Mouse (Mus musculus): ENCODE data around the gene Mosmo. TPM values are rescaled to one million over a fixed set of nuclear protein-coding genes. Genes with fewer than 3 reads are reported as not detected.

Gene Mosmo
- total and polyA plus RNA-seq, 3 experiments: 30.4 to 127 (median 44.5) TPM

DNA sequence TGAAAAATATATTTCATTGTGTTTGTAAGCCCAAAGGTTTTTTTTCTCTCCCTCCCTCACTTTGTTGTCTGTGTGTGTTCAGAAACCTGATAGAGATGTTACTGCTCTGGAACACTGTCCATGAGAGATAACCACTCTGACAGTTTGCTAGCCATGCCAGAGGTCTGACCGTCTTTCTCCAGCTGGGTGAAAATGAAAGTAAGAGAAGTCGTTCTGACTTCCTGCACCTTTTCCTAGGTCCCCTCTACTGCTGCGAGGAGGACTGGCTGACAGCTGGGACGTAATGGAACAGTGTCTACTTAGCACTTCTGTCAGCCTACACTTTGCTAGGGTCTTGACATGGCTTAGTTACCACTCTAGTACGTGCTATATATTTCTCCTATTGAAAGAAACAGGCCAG is 52.2 kb downstream of the Mosmo start:
- ATAC-seq (ENCODE audit: extremely low read depth, insufficient number of reproducible peaks, low FRiP score, poor library complexity, severe bottlenecking) (peak; percentile 62), DNase-seq (ENCODE audit: low spot score) (peak; percentile 43)
- Histone ChIP-seq H3K36me3 (replicated peaks) (peaks cover 56% of the 10 kb centered on the region), H3K4me1 (ENCODE audit: insufficient read depth, low read depth, low read length) (peaks cover 40% of the 10 kb centered on the region), H3K9me3 (replicated peaks) (no peaks in the 10 kb centered on the region), H3K27me3 (ENCODE audit: insufficient read depth, low read length) (no peaks in the 10 kb centered on the region), H3K4me3 (ENCODE audit: low read depth, low read length) (peak overlapping the region; percentile 60; the same call in 1 of the 2 replicates)
- TF ChIP-seq CTCF (IDR thresholded peaks at IDR 0.05; ENCODE audit: low read depth, low read length): no peak
- TF ChIP-seq GATA1 (IDR thresholded peaks at IDR 0.05; ENCODE audit: borderline replicate concordance, low read length): no peak
- no peak for TF ChIP-seq POLR2AphosphoS5 (IDR thresholded peaks at IDR 0.05; ENCODE audit: insufficient replicate concordance, low read depth, low read length)
- TF ChIP-seq TAL1 (conservative IDR thresholded peaks at IDR 0.05; ENCODE audit: low read depth, low read length): peak; percentile 39; the same call in 1 of the 2 replicates

DNA sequence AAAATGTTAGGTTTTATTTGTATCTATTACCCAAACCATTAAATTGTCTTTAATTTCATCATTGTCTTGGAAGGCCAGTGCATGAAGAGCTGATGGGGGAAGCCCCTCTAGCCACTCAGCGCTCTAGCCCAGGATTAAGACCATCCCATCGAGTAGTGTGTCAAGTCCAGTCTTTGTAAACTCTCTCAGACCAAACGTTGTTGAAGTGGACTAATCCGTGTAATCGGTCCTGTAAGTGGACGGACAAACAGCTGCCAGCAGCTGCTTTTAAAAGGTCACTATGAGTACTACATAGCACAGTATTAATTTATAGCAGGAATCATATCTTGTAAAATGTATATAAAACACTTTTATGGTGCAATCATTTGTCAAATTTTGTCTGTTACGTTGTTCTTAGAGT is 55.5 kb downstream of the Mosmo start:
- Histone ChIP-seq H3K9me3 (replicated peaks) (no peaks in the 10 kb centered on the region), H3K4me3 (ENCODE audit: low read depth, low read length) (no peak overlapping the region), H3K36me3 (replicated peaks) (peaks cover 53% of the 10 kb centered on the region), H3K27me3 (ENCODE audit: insufficient read depth, low read length) (no peaks in the 10 kb centered on the region), H3K4me1 (ENCODE audit: insufficient read depth, low read depth, low read length) (peaks cover 19% of the 10 kb centered on the region)
- DNase-seq (ENCODE audit: low spot score) (no peak), ATAC-seq (ENCODE audit: extremely low read depth, insufficient number of reproducible peaks, low FRiP score, poor library complexity, severe bottlenecking) (no peak)
- TF ChIP-seq CTCF (IDR thresholded peaks at IDR 0.05; ENCODE audit: low read depth, low read length): no peak
- TF ChIP-seq POLR2AphosphoS5 (IDR thresholded peaks at IDR 0.05; ENCODE audit: insufficient replicate concordance, low read depth, low read length): no peak
- TF ChIP-seq GATA1 (IDR thresholded peaks at IDR 0.05; ENCODE audit: borderline replicate concordance, low read length): no peak
- no peak for TF ChIP-seq GATA2 (IDR thresholded peaks at IDR 0.05; ENCODE audit: borderline replicate concordance, low read depth, low read length)
- no peak for TF ChIP-seq TAL1 (conservative IDR thresholded peaks at IDR 0.05; ENCODE audit: low read depth, low read length)

DNA sequence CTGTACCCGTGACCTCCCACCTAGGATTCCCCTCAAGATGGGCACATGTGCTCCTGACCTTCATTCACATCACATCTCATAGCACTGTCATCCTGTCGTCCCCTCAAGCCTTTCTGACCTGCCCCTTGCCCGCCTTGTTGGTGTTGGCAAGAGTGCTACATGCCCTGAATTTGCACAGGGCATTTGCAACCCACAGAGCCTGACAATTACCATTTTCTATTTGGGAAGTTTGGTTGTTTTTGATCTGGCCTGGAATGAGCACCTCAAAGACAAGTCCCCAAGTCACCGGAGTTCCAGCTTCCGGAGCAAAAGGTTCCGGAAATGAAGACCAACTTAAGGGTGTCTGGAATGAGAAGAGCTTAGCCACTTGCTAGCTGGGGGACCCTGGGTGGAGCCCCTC is 61.6 kb downstream of the Mosmo start, which contains the start of gene Vwa3a:
TSS of gene Vwa3a (plus strand) at position 301 of the 400 bp plus-strand sequence.
- peaks cover 21% of the 10 kb centered on the region for H3K36me3 ChIP-seq (replicated peaks)
- no peak for ATAC-seq (ENCODE audit: extremely low read depth, insufficient number of reproducible peaks, low FRiP score, poor library complexity, severe bottlenecking)
- no peak for DNase-seq (ENCODE audit: low spot score)
- H3K4me1 ChIP-seq (ENCODE audit: insufficient read depth, low read depth, low read length): no peaks in the 10 kb centered on the region; the same call in 1 of the 2 replicates
- H3K9me3 ChIP-seq (replicated peaks): no peaks in the 10 kb centered on the region
- no peak within 1 kb of the TSS for H3K4me3 ChIP-seq (ENCODE audit: low read depth, low read length)
- TF ChIP-seq CTCF (IDR thresholded peaks at IDR 0.05; ENCODE audit: low read depth, low read length) (no peak), TAL1 (conservative IDR thresholded peaks at IDR 0.05; ENCODE audit: low read depth, low read length) (no peak), POLR2AphosphoS5 (IDR thresholded peaks at IDR 0.05; ENCODE audit: insufficient replicate concordance, low read depth, low read length) (no peak), GATA1 (IDR thresholded peaks at IDR 0.05; ENCODE audit: borderline replicate concordance, low read length) (no peak), GATA2 (IDR thresholded peaks at IDR 0.05; ENCODE audit: borderline replicate concordance, low read depth, low read length) (no peak)
- H3K27me3 ChIP-seq (ENCODE audit: insufficient read depth, low read length): peaks cover 25% of the 10 kb centered on the region

DNA sequence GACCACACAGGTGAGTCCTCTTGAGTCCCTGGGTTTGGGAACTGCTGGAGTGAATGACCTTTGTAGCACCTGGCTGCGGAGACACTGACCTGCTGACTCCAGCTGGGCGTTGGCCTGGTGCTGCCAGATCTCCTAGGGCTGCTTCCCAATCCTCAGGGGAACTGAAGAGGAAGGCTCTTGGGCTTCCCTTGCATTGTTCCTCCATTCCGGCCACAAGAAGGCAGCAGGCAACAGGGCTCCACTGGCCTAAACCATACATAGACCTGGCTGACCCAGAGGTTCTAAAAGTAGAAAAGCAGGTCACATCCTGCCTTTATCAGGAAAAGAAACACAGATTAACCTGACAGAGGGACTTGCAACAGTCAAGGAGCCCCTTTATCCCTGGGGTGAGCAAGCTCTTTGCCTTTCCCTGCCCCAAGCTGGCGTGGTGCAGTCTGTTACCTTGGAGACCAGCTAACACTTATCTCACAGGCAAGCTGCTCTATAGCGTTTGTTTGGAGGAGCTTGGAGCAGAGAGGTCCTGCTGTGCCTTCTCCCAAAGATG is 62.2 kb downstream of the Mosmo start:
- H3K9me3 ChIP-seq (replicated peaks): no peaks in the 10 kb centered on the region
- ATAC-seq (ENCODE audit: extremely low read depth, insufficient number of reproducible peaks, low FRiP score, poor library complexity, severe bottlenecking): no peak
- DNase-seq (ENCODE audit: low spot score): no peak
- TF ChIP-seq POLR2AphosphoS5 (IDR thresholded peaks at IDR 0.05; ENCODE audit: insufficient replicate concordance, low read depth, low read length): no peak
- no peak for TF ChIP-seq GATA2 (IDR thresholded peaks at IDR 0.05; ENCODE audit: borderline replicate concordance, low read depth, low read length)
- no peak for TF ChIP-seq CTCF (IDR thresholded peaks at IDR 0.05; ENCODE audit: low read depth, low read length)
- no peak for TF ChIP-seq GATA1 (IDR thresholded peaks at IDR 0.05; ENCODE audit: borderline replicate concordance, low read length)
- no peak for TF ChIP-seq TAL1 (conservative IDR thresholded peaks at IDR 0.05; ENCODE audit: low read depth, low read length)
- peaks cover 16% of the 10 kb centered on the region for H3K36me3 ChIP-seq (replicated peaks)
- peaks cover 31% of the 10 kb centered on the region for H3K27me3 ChIP-seq (ENCODE audit: insufficient read depth, low read length)
- no peak overlapping the region for H3K4me3 ChIP-seq (ENCODE audit: low read depth, low read length)
- no peaks in the 10 kb centered on the region; the same call in 1 of the 2 replicates for H3K4me1 ChIP-seq (ENCODE audit: insufficient read depth, low read depth, low read length)

DNA sequence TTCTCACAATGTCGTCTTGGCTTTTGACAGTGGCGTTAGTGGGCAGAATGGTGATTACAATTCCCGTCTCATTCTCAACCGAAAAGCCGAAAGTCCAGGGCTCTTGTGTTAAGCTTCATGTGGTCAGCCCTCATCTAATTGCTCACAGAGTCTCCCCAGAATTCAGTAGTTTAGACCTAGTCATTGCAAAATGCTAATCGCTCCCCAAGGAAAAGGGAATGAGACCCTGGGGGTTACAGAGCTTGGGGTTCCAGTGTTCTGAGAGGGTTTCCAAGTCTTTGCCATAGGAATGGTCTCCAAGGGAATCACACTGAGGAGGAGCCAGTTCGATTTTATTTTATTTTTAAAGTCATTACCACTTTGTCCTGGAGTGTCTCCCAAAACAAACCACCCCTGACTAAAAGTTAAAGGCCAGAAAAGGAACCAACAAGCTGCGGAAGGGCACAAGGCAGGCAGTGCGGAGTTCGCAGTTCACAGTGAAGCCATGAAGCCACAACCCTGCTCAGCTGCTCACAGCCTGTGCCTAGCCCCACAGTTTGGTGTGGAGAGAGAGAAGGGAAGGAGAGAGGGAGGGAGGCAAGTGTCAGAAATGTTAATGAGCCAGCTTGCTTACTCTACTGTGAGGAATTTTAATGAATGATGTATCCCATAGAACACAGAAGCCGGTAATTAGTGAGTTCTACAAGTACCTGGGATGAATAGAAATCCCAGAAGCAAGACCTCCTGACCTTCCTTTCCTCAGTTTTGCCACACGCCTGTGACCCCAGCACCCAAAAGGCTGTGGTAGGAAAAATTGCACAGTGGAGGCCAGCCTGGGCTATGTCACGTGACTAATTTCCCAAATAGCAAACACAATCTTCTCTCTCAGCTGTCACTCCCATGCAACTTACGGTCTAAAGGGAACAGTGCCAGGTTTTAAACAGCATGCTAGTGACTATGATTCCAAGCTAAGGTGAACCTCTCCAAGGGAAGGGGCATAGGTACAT is 66.2 kb downstream of the Mosmo start:
- Histone ChIP-seq H3K36me3 (replicated peaks) (no peaks in the 10 kb centered on the region), H3K9me3 (replicated peaks) (no peaks in the 10 kb centered on the region), H3K4me3 (ENCODE audit: low read depth, low read length) (no peak overlapping the region), H3K4me1 (ENCODE audit: insufficient read depth, low read depth, low read length) (no peaks in the 10 kb centered on the region; the same call in 1 of the 2 replicates), H3K27me3 (ENCODE audit: insufficient read depth, low read length) (peaks cover 57% of the 10 kb centered on the region)
- ATAC-seq (ENCODE audit: extremely low read depth, insufficient number of reproducible peaks, low FRiP score, poor library complexity, severe bottlenecking) (no peak), DNase-seq (ENCODE audit: low spot score) (no peak)
- no peak for TF ChIP-seq POLR2AphosphoS5 (IDR thresholded peaks at IDR 0.05; ENCODE audit: insufficient replicate concordance, low read depth, low read length)
- no peak for TF ChIP-seq CTCF (IDR thresholded peaks at IDR 0.05; ENCODE audit: low read depth, low read length)
- no peak for TF ChIP-seq TAL1 (conservative IDR thresholded peaks at IDR 0.05; ENCODE audit: low read depth, low read length)
- no peak for TF ChIP-seq GATA2 (IDR thresholded peaks at IDR 0.05; ENCODE audit: borderline replicate concordance, low read depth, low read length)
- no peak for TF ChIP-seq GATA1 (IDR thresholded peaks at IDR 0.05; ENCODE audit: borderline replicate concordance, low read length)

DNA sequence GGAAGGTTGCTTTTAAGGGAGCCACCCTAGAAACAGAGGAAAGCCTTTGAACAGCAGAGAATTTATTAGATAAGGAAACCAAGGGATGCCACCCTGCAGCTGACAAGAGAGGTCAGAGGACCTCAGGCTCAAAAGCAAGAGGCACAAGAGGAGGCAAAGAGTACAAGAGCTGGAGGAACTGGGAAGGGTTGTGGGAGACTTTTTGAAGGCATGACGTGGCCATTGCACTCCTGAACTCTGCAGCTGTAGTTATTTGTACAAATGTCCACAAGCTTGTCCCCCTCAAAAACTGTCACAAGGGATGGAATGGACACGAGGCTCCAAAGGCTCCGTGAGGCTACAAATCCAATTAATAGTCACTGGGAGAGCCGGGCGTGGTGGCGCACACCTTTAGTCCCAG is 67.2 kb downstream of the Mosmo start:
- Histone ChIP-seq H3K27me3 (ENCODE audit: insufficient read depth, low read length) (peaks cover 59% of the 10 kb centered on the region), H3K36me3 (replicated peaks) (no peaks in the 10 kb centered on the region), H3K9me3 (replicated peaks) (no peaks in the 10 kb centered on the region), H3K4me3 (ENCODE audit: low read depth, low read length) (no peak overlapping the region), H3K4me1 (ENCODE audit: insufficient read depth, low read depth, low read length) (no peaks in the 10 kb centered on the region; the same call in 1 of the 2 replicates)
- no peak for DNase-seq (ENCODE audit: low spot score)
- TF ChIP-seq GATA1 (IDR thresholded peaks at IDR 0.05; ENCODE audit: borderline replicate concordance, low read length) (no peak), TAL1 (conservative IDR thresholded peaks at IDR 0.05; ENCODE audit: low read depth, low read length) (no peak)
- ATAC-seq (ENCODE audit: extremely low read depth, insufficient number of reproducible peaks, low FRiP score, poor library complexity, severe bottlenecking): no peak

Measured in G1E (cell line).